Mouse (Mus musculus) testis, adult 2 months (tissue): ENCODE measurements around the gene Tepsin. TPM values are rescaled to one million over a fixed set of nuclear protein-coding genes. Genes with fewer than 3 reads are reported as not detected.

Experiments
- H3K27ac ChIP-seq: fragments of 200-500 bp; 2 replicates; pipeline ENCODE4 v1.5.1; 2012; ENCODE audit warnings: low read depth, low read length; ENCODE audit not compliant: control insufficient read depth, insufficient read depth
- H3K27me3 ChIP-seq: fragments of 200-500 bp; 2 replicates; pipeline ENCODE4 v1.6.1; 2012; ENCODE audit warnings: mild to moderate bottlenecking, low read length, moderate library complexity; ENCODE audit not compliant: control insufficient read depth, insufficient read depth
- H3K36me3 ChIP-seq: fragments of 200-500 bp; 2 replicates; pipeline ENCODE4 v1.6.1; 2012; ENCODE audit warnings: mild to moderate bottlenecking, low read length; ENCODE audit not compliant: control insufficient read depth, insufficient read depth
- H3K4me1 ChIP-seq: fragments of 200-500 bp; 2 replicates; pipeline ENCODE4 v1.6.1; 2012; ENCODE audit warnings: low read length; ENCODE audit not compliant: control insufficient read depth, insufficient read depth
- H3K4me3 ChIP-seq: fragments of 200-500 bp; 2 replicates; pipeline ENCODE4 v1.5.1; 2012; ENCODE audit warnings: low read depth, mild to moderate bottlenecking, low read length, moderate library complexity, mixed read lengths; ENCODE audit not compliant: control insufficient read depth
- CTCF ChIP-seq: fragments of 200-500 bp; IDR thresholded peaks from 2 replicates; pipeline ENCODE4 v1.5.1; 2012; ENCODE audit warnings: low read depth, mild to moderate bottlenecking, inconsistent platforms, low read length, moderate library complexity; ENCODE audit not compliant: control insufficient read depth, insufficient read depth, insufficient replicate concordance
- POLR2A ChIP-seq: fragments of 200-500 bp; IDR thresholded peaks from 2 replicates; pipeline ENCODE4 v1.6.1; 2012; ENCODE audit warnings: low read depth, mild to moderate bottlenecking, inconsistent platforms, low read length, moderate library complexity; ENCODE audit not compliant: control insufficient read depth
- polyA plus RNA-seq: library from polyadenylated mRNA; depleted of rRNA; stranded (reverse); fragments of >200 nt; gene quantifications from 2 replicates; pipeline ENCODE4 v1.2.3, GENCODE M21; 2012; rRNA removed

The Tepsin gene
- polyA plus RNA-seq, 1 experiment = 19.2 TPM

DNA sequence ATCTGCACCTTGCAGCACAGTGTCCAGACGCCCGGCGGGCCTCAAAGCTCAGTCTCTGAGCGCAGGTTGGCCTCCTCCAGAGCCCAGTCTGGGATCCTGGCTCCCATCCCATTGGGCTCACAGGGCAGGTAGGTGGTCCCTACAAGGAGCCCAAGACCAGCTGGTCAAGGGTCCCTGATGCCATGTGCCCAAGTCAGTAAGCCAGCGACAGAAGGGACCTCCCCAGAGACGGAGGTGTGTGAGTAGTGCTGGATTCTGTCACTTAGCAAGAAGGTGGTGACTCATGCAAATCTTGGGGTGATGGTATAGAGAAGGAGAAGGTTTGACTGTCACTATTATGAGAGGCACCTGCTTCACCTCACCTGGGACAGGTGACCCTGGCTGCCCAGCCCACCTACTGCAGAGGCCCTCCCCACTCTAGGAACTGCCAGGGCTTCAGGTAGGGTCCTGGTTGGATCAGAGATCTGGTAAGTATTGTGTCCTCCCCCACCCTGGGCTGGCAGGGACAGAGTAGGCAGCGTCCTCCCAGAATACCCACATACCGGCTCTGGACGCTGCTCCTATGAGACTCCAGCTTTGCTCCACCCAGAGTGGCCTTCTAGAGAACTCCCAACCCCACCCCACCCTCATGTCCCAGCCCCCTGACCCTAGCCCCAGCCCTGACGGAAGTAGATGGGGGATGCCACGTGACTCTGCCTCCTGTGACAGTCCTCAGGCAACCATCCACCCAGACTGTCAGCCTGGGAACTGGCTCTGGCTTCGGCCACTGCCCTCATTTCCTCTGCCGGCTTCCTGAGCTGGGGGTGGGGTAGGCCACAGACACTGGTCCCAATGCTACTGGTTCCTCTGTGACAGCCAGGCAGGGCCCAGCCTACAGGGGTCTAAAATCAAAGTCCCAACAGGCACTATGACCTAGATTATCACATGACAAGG lies 57.1 kb downstream of the Tepsin start:
- no peak overlapping the region for H3K4me3 ChIP-seq
- peaks cover 2% of the 10 kb centered on the region; the same call in 1 of the 2 replicates for H3K27me3 ChIP-seq
- H3K4me1 ChIP-seq = peaks cover 3% of the 10 kb centered on the region
- TF ChIP-seq CTCF = no peak
- TF ChIP-seq POLR2A = no peak
- H3K36me3 ChIP-seq = no peaks in the 10 kb centered on the region
- no peak overlapping the region for H3K27ac ChIP-seq

Other genes with a start within 250 kb of the Tepsin start
- gene Chmp6, start 185.3 kb downstream of the Tepsin start, polyA plus RNA-seq = 47.8 and 53.8 TPM in 2 replicates
- gene Baiap2, start 156.0 kb downstream of the Tepsin start, polyA plus RNA-seq = 151 and 183 TPM in 2 replicates
- 0.84 and 1.1 TPM in 2 replicates for gene Aatk, start 51.6 kb downstream of the Tepsin start, polyA plus RNA-seq
- gene Cep131, start 11.9 kb downstream of the Tepsin start, polyA plus RNA-seq = 41.3 and 44.7 TPM in 2 replicates
- gene Ndufaf8, start 197 bp upstream of the Tepsin start, polyA plus RNA-seq = 47.0 and 59.4 TPM in 2 replicates
- gene Slc38a10, start 52.6 kb upstream of the Tepsin start, polyA plus RNA-seq = 76.3 and 90.4 TPM in 2 replicates
- gene Bahcc1, start 134.2 kb upstream of the Tepsin start, polyA plus RNA-seq = 2.3 and 2.9 TPM in 2 replicates
- 670 and 672 TPM in 2 replicates for gene Actg1, start 249.8 kb upstream of the Tepsin start, polyA plus RNA-seq